Comparison of ENCODE assay signal across 32 mouse cellular contexts in genomic region chr12:100784152-100784551, GRCm38 (mm10).
"Had no signal": no experiment of that assay in that cellular context is flagged by ENCODE, and none has a peak within 500 bp of the region (broad histone marks: within the 10 kb centered on the region; RNA-seq: fewer than 3 reads in every experiment).

No protein-coding gene starts in this region.

- H3K9me3 ChIP-seq: limb, embryonic 10.5 days; limb, embryonic 12.5 days; limb, embryonic 13.5 days; limb, embryonic 15.5 days; liver, embryonic 12.5 days; liver, embryonic 13.5 days; liver, embryonic 15.5 days; lung, embryonic 15.5 days; midbrain, embryonic 10.5 days; midbrain, embryonic 12.5 days; midbrain, embryonic 13.5 days; midbrain, embryonic 15.5 days; neural tube, embryonic 12.5 days had no signal

- H3K4me1 ChIP-seq: limb, embryonic 10.5 days had no signal

- H3K36me3 ChIP-seq: limb, embryonic 10.5 days; limb, embryonic 12.5 days; limb, embryonic 13.5 days; limb, embryonic 15.5 days; liver, embryonic 12.5 days; liver, embryonic 13.5 days; liver, embryonic 15.5 days; lung, embryonic 15.5 days; midbrain, embryonic 10.5 days; midbrain, embryonic 12.5 days; midbrain, embryonic 13.5 days; midbrain, embryonic 15.5 days; neural tube, embryonic 12.5 days had no signal

- H3K9ac ChIP-seq: limb, embryonic 12.5 days; limb, embryonic 13.5 days; limb, embryonic 15.5 days; liver, embryonic 12.5 days; liver, embryonic 13.5 days; liver, embryonic 14.5 days; liver, embryonic 15.5 days; liver, postnatal 0 days; lung, embryonic 14.5 days; lung, embryonic 15.5 days; midbrain, embryonic 12.5 days; midbrain, embryonic 13.5 days; midbrain, embryonic 15.5 days; neural tube, embryonic 12.5 days had no signal

- H3K27me3 ChIP-seq: limb, embryonic 12.5 days; limb, embryonic 13.5 days; limb, embryonic 15.5 days; liver, embryonic 12.5 days; liver, embryonic 13.5 days; liver, embryonic 15.5 days; lung, embryonic 15.5 days; midbrain, embryonic 12.5 days; midbrain, embryonic 13.5 days; midbrain, embryonic 15.5 days; neural tube, embryonic 12.5 days had no signal

- H3K27ac ChIP-seq: limb, embryonic 10.5 days; limb, embryonic 12.5 days; limb, embryonic 13.5 days; limb, embryonic 15.5 days; liver, embryonic 12.5 days; liver, embryonic 13.5 days; liver, embryonic 14.5 days; liver, embryonic 15.5 days; lung, embryonic 15.5 days; macrophage; midbrain, embryonic 10.5 days; midbrain, embryonic 12.5 days; midbrain, embryonic 13.5 days; midbrain, embryonic 15.5 days; neural tube, embryonic 12.5 days had no signal

- DNase-seq: left cerebral cortex, postnatal 4 days; liver; liver, embryonic 13.5 days; liver, postnatal 0 days; lung, adult 18-20 months; lung, adult 2 months; lung, embryonic 14.5 days; lung, postnatal 10 days; lung, postnatal 14 days; lung, postnatal 36 days; lung, postnatal 4 days; midbrain, embryonic 14.5 days had no signal

- ATAC-seq: liver, embryonic 12.5 days; liver, postnatal 0 days; lung, postnatal 0 days; midbrain, embryonic 13.5 days; midbrain, embryonic 15.5 days; midbrain, embryonic 16.5 days had no signal

- H3K4me3 ChIP-seq: limb, embryonic 10.5 days; limb, embryonic 12.5 days; limb, embryonic 13.5 days; limb, embryonic 15.5 days; liver, embryonic 12.5 days; liver, embryonic 13.5 days; liver, embryonic 15.5 days; lung, embryonic 15.5 days; megakaryocyte, embryonic 14.5 days; midbrain, embryonic 10.5 days; midbrain, embryonic 12.5 days; midbrain, embryonic 13.5 days; midbrain, embryonic 15.5 days; myocyte; neural tube, embryonic 12.5 days had no signal

- H3K4me2 ChIP-seq: limb, embryonic 12.5 days; limb, embryonic 13.5 days; limb, embryonic 15.5 days; liver, embryonic 11.5 days; liver, embryonic 12.5 days; liver, embryonic 13.5 days; liver, embryonic 15.5 days; lung, embryonic 14.5 days; lung, embryonic 15.5 days; midbrain, embryonic 11.5 days; midbrain, embryonic 12.5 days; midbrain, embryonic 13.5 days; midbrain, embryonic 15.5 days; neural tube, embryonic 12.5 days had no signal
